Mouse (Mus musculus) thymus, postnatal 0 days (tissue): ENCODE measurements around the gene Bsn. TPM values are rescaled to one million over a fixed set of nuclear protein-coding genes. Genes with fewer than 3 reads are reported as not detected.
A peak's percentile ranks its signal among the peaks of the same experiment; 100 is the strongest.

Source experiments
- DNase-seq: peaks from one replicate; pipeline ENCODE4 v3.0.0-alpha.2; 2015; ENCODE audit warnings: low spot score
- polyA plus RNA-seq: library from polyadenylated mRNA; unstranded; fragments of >200 nt; fragmentation: Nextera tagmentation; extraction: Ambion mirVana; gene quantifications from 2 replicates; pipeline ENCODE4 v1.2.1, GENCODE M21; 2015

Bsn gene
- polyA plus RNA-seq, result 1.9 and 2.0 TPM in 2 replicates

DNA sequence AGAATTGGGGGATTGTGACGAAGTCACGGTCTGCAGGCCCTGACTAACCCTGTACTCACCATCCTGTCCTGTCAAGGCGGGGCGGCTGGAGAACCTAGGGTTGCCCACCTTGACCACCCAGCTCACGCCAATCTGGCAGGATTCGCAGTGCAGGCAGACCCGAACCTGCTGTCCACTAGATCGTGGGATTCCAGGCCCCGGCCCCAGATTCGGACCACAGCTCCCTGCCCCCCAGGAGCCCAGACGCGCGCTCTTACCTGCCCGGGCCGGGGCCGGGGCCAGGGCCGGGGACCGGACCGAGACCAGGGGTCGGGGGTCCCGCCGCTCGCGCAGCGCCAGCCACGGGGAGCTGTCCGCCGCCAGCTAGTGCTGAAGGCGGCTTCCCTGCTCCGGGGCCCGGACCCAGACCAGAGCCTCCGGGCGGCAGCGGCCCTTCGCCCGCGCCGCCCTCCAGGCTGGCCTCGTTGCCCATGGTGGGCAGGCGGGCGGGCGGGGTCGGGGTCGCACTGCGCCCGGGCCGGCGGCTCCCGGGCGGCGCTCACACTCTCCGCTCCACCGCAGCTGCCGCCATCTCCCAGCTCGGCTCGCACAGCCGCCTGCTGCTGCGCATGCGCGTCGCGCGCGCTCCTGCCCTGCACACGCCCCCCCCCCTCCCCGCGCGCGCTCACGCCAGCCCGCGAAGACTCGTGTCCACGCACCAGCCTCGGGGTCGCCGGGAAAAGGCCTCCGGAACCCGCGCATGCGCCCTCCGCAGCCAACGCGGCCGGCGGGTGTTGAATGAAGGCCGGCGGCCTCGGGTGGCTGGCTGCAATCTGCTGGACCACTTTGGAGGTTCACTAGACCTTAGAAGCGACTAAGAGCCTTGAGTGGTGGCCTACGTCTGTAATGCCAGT, at the start of gene Bsn:
Bsn (minus strand) TSS at position 598 of the 893 bp plus-strand sequence.
- DNase-seq, result peak; percentile 52

DNA sequence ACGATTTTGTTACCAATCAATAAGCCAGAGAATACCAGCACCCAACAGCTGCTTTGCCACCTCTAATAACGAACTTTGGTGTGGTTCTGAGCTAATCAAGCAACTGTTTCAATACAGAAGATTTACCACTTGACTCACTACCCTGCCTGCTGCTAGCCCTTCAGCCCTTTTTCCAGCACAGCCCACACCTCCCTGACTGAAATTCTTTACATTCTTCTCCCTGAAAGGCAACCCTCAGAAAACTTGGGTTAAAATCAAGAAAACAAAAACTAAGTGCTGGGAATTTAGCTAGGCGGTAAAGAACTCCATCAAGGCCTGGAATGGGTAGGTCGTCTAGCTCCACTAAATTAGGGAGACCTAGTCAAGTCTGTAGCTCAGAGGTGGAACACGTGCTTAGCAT, 49.8 kb upstream of the Bsn start:
- no peak for DNase-seq

DNA sequence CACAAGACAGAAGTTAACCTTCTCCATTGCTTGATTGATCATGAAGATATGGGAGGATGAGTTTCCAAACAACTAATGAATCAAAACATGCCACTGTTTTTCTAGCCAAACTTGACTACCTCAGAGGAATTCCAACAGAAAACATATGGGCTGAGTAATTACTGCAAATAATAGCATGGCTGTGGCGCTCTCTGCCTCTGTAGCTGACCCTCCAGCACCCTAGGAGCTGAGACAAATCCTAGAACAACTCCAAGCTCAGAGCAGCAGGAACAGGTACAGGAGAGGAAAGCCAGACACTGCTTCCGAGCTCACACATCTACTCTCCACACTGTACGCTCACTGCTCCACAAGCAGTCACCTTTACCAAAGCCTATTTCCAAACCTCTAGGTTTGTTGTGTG, 48.6 kb upstream of the Bsn start:
- DNase-seq, result no peak

DNA sequence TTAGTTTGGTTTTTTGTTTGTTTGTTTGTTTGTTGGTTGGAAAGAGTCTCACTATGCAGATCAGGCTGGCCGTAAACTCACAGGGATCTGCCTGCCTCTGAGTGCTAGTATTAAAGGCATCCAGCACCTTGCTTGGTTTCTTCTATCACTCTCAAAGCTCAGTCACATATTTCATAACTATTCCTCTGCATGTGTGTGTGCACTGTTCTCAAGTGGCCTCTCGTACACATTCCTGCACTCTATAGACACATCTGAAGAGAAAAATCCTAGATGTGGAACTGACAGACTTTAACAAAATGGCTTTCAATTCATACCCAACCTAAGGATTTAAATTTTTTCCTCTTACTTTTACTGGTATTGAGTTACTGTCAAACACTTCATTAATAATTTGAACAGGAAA, 48.2 kb upstream of the Bsn start:
- DNase-seq, result no peak

DNA sequence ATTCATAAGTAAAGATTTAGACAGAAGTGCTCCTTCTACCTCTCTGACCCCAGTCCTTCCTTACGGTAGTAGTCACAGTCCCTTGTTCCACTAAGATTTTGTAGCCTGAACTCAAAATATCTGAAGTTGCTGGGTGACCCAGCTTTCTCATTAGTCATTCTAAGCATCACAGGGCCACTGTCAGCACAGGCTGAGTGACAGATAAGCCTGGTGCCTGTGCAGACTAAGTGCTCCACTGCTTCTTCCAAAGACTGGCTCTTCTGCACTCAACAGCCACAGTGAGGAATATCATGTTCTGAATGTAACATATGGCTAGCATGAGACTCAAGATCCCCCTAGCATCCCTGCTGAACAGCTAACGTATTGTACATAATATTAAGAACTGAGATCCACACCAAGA, 44.5 kb upstream of the Bsn start:
- no peak for DNase-seq

DNA sequence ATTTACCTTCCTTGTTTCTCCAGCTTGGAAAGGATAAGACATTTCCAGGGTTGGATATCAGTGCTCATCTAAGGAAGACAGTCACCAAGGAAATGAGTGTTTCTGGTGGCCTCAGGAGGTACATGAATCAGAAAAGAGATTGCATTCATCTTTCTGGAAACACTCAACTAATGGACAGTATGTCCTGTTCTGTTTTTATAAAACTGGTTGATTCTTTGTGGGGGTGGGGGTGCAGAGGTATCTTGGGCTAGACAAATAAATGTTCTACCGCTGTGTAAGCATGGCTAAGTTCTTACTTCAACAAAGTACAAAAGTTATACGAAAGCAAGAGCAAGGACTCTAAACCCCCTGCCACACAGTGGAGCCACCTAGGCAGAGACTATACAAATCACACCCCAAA, 42.7 kb upstream of the Bsn start:
- DNase-seq, result no peak

DNA sequence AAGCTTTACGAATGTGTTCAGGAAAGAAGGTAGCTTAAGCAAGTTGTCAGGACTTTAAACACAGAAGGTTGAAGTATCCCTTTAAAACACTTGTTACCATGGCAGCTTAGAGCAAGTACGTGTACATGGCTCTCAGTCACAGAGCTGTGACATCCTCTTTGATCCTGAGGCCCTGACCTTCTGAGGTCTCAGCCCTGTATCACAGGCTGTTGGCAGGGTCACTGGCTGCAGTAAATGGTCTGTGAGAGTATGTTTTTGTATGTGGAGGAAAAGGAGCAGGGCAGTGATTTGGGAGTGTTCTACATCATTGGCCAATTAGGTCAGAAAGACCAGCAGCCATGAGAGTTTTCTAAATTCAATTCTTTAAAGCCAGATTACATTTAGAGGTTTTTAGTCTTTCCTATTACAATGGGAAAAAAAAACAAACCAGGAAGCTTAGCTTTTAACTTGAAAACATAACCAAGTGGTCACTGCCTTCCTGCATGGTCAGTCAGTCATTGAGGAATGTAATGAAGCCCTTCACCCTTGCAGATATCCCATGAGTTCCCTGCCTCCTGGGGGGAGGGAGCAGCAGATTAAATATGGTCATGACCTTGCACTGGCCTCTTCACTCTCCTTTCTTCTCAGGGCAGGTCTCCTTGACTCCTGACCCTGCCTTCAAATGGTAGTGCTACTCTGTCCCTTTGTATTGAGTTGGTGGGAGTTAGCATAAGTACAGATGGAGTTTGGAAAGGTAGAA, 37.9 kb upstream of the Bsn start:
- no peak for DNase-seq

DNA sequence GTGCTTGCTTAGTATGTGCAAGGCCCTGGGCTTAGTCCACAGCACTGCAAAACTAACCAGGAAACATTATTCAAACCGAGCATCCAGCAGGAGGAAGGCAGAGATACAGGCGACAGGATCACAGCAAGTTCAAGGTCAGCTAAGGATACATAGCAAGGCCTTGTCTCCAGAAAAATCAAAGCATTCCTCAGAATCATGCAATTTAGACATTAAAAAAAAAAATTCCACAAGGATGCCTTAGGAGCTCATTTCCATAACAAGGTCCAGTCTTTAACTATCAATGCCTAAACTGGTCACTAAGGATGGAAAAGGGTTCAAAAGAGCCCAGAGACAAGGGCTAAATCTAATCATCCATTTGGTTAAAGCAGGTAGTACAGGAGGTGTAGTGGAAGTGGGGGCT, 35.0 kb upstream of the Bsn start:
- DNase-seq, result no peak

DNA sequence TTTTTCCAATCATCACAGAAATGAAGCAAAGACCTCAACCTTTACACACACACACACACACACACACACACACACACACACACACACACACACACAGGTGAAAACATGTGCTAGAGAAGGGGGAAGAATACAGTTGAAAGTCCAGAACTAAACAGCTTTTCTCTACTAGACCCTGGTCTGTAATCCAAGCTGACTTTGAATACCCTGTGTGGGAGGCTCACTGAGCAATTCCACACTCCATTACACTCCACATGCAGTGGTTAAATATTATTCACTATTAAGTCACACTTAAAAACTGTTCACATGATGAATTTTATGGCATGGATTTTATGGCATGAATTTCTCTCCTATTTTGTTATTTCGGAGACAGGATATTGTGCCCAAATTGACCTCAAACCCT, 33.4 kb upstream of the Bsn start:
- DNase-seq, result no peak

DNA sequence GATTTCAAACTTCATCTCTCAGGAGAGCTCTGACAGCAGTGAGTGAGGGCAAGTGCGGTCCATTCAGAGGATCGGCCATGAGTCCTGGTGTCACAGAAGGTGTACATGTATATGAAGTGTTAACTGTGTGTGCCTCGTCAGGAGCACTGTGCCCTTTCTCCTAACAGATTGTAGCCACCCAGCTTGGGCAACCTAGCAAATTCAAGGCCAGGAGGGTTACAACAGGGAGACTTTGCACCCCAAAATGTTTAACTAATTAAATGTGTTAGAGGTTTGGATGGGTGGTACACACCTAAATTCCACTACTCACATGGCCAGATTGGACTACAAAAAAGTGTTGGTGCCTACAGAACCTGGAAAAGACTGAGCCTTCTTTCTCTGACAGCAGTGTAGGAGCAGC, 31.4 kb upstream of the Bsn start:
- no peak for DNase-seq

DNA sequence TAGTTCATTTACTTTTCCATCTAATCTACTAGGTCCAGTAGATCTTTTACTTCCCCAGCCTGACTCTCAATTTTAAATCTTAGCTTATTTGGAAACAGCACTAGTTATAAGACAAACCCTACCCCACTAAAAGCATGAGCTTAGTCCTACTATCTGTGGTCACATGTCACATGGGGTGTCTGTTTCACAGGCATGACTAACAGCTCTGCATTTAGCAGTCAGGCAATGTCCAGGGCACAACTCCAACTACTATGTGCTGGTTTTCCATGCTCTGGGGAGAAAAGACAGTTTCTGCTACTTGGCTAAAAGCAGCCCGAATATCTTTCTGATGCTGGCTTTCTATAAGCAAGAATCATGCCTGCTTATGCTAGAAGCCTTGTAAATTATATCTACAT, 30.2 kb upstream of the Bsn start:
- no peak for DNase-seq

DNA sequence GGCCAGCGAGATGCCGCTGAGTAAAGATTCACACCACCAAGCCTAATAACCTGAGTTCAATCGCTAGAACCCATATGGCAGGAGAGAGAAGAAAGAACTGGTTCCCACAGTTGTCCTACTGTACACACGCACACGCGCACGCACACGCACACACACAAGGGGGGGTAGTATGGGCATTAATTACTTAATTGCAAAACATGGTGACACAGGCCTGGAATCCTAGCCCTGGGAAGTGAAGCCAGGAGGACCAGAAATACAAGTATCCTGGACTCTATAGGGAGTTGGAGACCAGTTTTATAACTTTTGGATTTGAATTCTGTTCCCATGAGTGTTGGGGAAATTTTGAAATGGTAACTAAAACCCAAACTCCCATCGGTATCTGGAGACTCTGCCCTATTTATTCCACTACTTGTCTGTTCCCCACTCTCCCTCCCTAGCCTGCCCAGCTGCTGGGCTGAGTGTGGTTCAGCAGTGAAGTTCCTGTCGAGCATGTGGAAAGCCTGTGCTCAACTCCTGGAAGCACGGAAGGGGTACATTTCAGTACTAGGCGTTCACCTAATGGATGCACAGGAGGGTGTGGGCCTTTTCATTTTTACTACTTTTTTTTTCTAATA, 29.7 kb upstream of the Bsn start:
- DNase-seq, result no peak

DNA sequence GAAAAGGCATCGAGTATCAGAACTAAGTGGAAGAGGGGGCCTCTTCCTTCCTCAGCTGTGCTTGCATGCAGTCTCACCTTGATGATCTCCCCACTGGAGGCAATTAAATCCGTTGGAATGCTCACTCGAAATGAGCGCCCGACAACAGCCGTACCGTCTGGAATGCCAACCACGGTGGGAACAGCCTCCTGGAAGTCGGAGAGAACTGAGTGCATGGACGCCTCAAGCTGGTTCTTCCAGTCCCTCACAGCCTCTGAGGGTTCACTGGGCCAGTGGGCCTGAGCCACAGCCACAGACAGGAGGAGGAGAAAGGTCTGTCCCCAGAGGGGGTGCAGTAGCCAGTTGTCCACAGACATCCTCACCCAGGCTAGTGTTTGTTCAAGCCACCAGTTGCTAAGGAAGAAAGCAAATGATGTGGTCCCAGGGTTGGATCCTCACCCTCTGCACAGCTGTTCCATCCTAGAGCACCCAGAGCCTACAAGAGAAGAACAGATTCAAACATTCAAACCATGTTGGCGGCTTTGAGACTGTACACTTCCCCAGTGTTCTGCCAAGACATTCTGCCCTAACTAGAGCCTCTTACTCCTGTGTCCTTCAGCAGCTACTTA, 27.9 kb upstream of the Bsn start:
- DNase-seq, result no peak

DNA sequence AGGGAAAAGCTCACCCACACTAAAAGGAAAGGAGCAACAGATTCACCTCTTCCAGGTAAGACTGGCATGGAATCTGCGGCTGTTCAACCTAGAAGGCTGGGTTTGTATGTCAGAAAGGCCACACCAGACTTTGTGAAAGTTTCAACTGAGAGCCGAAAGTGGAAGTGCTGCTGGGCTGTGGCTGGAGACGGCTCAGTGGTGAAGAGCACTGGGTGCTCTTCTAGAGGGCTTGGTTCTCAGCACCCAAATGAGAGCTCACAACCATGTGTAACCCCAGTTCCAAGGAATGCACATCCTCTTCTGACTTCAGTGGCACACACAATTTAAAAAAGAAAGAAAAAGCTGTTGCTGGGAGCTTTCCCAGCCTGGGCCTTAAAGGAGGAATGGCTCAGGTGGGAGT, 27.2 kb upstream of the Bsn start:
- no peak for DNase-seq

DNA sequence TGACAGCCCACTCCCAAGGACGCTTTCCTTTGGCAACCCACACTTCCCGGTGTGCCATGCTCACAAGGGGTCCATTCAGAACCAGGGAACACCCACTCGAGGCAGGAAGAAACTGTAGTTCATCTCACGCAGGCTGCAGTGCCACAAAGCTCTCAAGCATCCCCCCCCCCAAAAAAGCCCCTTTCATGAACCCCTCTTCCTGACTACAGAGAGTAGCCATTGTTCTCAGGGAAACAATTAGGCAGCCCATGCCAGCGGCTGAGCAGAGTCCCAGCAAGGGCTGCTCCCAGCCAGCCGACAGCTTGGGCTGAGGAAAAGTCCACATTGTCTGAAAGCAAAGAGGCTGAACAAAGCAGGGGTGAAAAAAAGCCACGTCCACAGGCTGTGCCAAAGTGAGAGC, 22.9 kb upstream of the Bsn start:
- DNase-seq, result no peak

DNA sequence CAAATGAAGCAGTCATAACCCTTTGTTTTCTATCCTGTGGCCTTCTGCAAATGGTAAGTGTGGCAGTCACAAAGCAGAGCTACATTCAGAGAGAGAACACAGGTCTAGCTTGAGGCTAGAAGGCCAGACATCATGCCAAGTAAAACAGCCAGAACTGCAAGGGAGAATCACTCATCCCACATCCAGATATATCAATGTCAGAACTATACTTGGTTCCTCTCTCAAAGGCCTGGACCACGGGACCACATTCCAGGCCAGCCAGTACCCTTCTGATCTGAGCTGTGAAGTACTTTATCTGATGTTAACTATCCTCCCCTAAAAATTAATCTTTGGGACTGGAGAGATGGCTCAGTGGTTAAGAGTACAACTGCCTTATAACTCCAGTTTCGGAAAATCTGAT, 22.2 kb upstream of the Bsn start:
- DNase-seq, result no peak

DNA sequence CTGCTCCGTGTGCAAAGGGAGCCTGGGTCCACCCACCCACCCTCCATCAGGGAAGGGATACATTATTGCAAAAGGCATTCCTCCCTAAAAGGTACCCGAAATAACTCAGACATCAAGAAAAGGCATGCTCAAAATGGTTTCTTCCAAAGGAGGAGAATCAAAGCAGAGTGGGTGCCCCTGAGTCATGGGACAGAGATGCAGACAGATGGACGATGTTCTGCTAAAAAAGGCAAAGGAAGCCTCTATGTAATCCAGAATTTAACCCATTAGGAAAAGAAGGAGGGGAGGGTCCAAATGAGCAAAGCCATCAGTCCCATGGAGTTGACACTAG, 15.4 kb upstream of the Bsn start:
- no peak for DNase-seq

DNA sequence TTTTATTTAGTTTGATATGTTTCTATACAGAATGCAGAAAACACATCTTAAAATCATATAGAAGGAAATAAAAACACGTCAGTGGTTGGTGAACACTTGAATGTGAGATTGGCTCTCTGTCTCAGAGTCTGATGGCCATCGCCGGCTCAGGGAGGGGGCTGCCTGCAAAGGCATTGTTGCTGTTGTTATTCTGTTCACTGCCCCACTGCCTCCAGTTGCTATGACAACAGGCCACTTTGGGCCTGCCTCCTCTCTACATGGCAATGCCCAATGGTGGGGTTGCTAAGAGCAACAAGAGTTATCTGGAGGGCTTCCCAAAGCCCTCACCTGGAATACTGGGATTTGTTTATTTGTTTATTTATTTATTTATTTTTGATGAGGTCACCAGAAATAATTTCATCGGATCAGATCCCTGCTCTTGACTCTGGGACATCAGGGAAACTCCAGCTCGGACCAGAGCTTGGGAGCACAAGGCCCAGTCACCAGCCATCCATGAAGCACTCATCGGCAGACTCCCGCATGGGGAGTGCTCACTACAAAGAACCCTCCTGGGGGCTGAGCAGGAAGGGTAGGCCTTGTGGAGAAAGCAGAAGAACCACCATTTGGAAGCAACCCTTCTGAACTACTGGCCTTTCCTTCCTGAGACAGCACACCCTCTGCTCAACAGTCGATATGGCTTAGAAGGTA, 14.8 kb upstream of the Bsn start:
- DNase-seq, result no peak

DNA sequence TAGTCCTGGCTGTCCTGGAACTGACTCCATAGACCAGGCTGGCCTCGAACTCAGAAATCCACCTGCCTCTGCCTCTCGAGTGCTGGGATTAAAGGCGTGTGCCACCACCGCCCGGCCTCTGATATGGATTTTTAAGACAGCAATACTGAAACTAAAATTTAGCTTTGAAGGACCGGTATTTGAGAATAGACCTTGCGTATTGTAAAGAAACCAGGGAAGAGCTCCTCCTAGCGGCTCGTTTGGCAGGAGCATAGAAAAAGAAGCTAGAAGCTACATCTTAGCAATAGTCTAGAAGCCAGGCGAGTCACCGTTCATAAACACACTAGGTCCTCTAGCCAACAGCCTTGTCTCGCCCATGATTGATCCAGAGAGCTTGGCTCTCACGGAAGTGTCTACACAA, 12.8 kb upstream of the Bsn start:
- peak; percentile 83 for DNase-seq

DNA sequence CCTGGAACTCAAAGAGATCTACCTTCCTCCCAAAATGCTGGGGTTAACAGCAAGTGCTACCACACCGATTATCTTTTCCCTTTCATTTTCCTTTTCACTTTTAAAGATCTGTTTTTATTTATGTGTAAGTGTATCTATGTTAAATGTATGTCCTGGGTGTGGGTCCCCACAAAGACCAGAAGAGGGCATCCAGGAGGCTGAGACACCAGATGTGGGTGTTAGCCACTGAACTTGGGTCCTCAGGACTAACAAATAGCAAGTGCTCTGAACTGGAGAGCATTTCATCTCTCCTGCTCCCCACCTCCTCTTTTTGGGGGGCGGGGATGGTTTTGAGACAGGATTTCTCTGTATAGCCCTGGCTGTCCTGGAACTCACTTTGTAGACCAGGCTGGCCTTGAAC, 12.0 kb upstream of the Bsn start:
- no peak for DNase-seq

DNA sequence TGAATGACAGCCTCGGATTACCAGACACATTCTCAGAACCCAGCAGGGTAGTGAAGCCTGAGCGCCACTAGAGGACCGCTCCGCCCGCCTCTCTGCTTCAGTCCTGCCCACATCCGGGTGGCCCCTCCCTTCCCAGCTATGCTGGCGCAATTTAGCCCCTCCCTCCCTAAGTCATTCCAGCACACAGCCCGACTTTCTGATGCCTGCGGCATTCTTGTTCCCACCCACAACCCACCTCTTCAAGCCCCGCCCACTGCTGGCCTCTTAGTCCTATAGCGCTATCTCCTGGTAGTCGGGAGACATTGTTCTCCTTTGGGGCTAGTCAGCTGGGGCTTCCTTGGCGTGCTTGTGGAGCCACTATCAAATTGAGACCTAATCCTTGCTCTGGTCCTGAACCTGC, 11.0 kb upstream of the Bsn start:
- peak; percentile 96 for DNase-seq

DNA sequence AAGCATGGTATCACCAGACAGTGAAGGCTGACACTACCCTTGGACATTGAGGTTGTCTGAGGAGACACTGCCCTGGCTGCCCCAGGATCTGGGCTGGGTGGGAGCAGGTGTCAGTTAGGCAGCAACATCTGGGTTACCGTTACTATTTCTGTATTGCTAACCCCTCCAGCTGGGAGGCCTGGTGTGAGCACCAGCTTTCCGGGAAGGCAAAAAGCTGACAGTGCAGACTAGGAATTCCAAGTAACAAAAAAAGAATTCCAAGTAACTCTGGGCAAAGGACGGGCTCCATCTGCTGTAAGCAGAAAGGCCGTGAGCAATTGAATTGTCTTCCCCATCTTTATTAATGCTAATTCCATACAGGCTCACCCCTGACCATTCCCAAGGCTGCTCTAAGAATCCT, 8.4 kb upstream of the Bsn start:
- no peak for DNase-seq
